Mouse (Mus musculus): ENCODE results near the gene Ugt1a8.
"Not testable (repeated sequence)": the region's sequence is repeated elsewhere in the genome, so short reads cannot be mapped to it uniquely, and the experiment has no call there.

Gene Ugt1a8

GRCm38 (mm10) chr1:88222216-88222615 is 134.6 kb downstream of the Ugt1a8 start:
- DNase-seq (ENCODE audit: low spot score), result no peak

GRCm38 (mm10) chr1:88223011-88223515 is 135.4 kb downstream of the Ugt1a8 start:
- not testable (repeated sequence) for DNase-seq (ENCODE audit: low spot score)

- DNase-seq (ENCODE audit: low spot score), result no peak
Measured at GRCm38 (mm10) chr1:88223591-88223990, 136.0 kb downstream of the Ugt1a8 start.

- no peak for DNase-seq (ENCODE audit: low spot score)
Measured at GRCm38 (mm10) chr1:88224029-88224776, 136.6 kb downstream of the Ugt1a8 start.

- not testable (repeated sequence) for DNase-seq (ENCODE audit: low spot score)
Measured at GRCm38 (mm10) chr1:88225301-88225700, 137.7 kb downstream of the Ugt1a8 start.

GRCm38 (mm10) chr1:88225741-88226140 is 138.1 kb downstream of the Ugt1a8 start:
- DNase-seq (ENCODE audit: low spot score), result peak; percentile 2

GRCm38 (mm10) chr1:88226670-88227379 is 139.2 kb downstream of the Ugt1a8 start, which contains the start of gene Mroh2a:
Mroh2a (plus strand) TSS chr1:88226986.
- peak; percentile 5 for DNase-seq (ENCODE audit: low spot score)

GRCm38 (mm10) chr1:88227482-88227881 is 139.9 kb downstream of the Ugt1a8 start:
- DNase-seq (ENCODE audit: low spot score), result no peak

GRCm38 (mm10) chr1:88228121-88228520 is 140.5 kb downstream of the Ugt1a8 start:
- DNase-seq (ENCODE audit: low spot score), result no peak

- no peak for DNase-seq (ENCODE audit: low spot score)
Measured at GRCm38 (mm10) chr1:88229566-88229965, 142.0 kb downstream of the Ugt1a8 start.

GRCm38 (mm10) chr1:88229986-88230385 is 142.4 kb downstream of the Ugt1a8 start:
- DNase-seq (ENCODE audit: low spot score), result no peak

- DNase-seq (ENCODE audit: low spot score), result no peak
Measured at GRCm38 (mm10) chr1:88230421-88230820, 142.8 kb downstream of the Ugt1a8 start.

- no peak for DNase-seq (ENCODE audit: low spot score)
Measured at GRCm38 (mm10) chr1:88230981-88231802, 143.6 kb downstream of the Ugt1a8 start.

GRCm38 (mm10) chr1:88231803-88232499 is 144.3 kb downstream of the Ugt1a8 start:
- no peak for DNase-seq (ENCODE audit: low spot score)

GRCm38 (mm10) chr1:88232664-88233380 is 145.2 kb downstream of the Ugt1a8 start:
- DNase-seq (ENCODE audit: low spot score), result no peak

GRCm38 (mm10) chr1:88233421-88234247 is 146.0 kb downstream of the Ugt1a8 start:
- no peak for DNase-seq (ENCODE audit: low spot score)

- DNase-seq (ENCODE audit: low spot score), result no peak
Measured at GRCm38 (mm10) chr1:88234248-88234610, 146.6 kb downstream of the Ugt1a8 start.

GRCm38 (mm10) chr1:88234646-88235045 is 147.0 kb downstream of the Ugt1a8 start:
- no peak for DNase-seq (ENCODE audit: low spot score)

GRCm38 (mm10) chr1:88235046-88235893 is 147.7 kb downstream of the Ugt1a8 start:
- DNase-seq (ENCODE audit: low spot score), result no peak

All from layer of hippocampus, adult 11-12 months (tissue).